Mouse (Mus musculus) adrenal gland, adult 18-20 months (tissue): ENCODE measurements around the gene Wwox. TPM values are rescaled to one million over a fixed set of nuclear protein-coding genes. Genes with fewer than 3 reads are reported as not detected.

Source experiments
- DNase-seq, 2 experiments: peaks; one replicate each; pipeline ENCODE4 v3.0.0; 2021 to 2022; ENCODE audit warnings: low spot score in 2 of 2
- total RNA-seq, 2 experiments: library from RNA; stranded (reverse); gene quantifications; 1 replicate in 1 of 2; 2 replicates in 1 of 2; pipeline ENCODE4 v1.2.3; 2021

Gene Wwox
- total RNA-seq, 2 experiments from 2014 or later = 26.9 to 27.0 TPM

GRCm38 (mm10) chr8:114885026-114885592, 445.7 kb downstream of the Wwox start:
- DNase-seq = no peak

GRCm38 (mm10) chr8:114888388-114888787, 448.9 kb downstream of the Wwox start:
- DNase-seq = no peak

GRCm38 (mm10) chr8:114889578-114890374, 450.3 kb downstream of the Wwox start:
- DNase-seq = no peak

GRCm38 (mm10) chr8:114890478-114890877, 451.0 kb downstream of the Wwox start:
- DNase-seq = no peak

GRCm38 (mm10) chr8:114891252-114891651, 451.8 kb downstream of the Wwox start:
- no peak for DNase-seq

- no peak for DNase-seq
Observed at GRCm38 (mm10) chr8:114897432-114897831, 458.0 kb downstream of the Wwox start.

GRCm38 (mm10) chr8:114899157-114899556, 459.7 kb downstream of the Wwox start:
- no peak for DNase-seq

GRCm38 (mm10) chr8:114902584-114902983, 463.1 kb downstream of the Wwox start:
- DNase-seq = no peak

- no peak for DNase-seq
Observed at GRCm38 (mm10) chr8:114908086-114908485, 468.6 kb downstream of the Wwox start.

GRCm38 (mm10) chr8:114908589-114908988, 469.1 kb downstream of the Wwox start:
- no peak for DNase-seq

- no peak for DNase-seq
Observed at GRCm38 (mm10) chr8:114909146-114909545, 469.7 kb downstream of the Wwox start.

- DNase-seq = no peak
Observed at GRCm38 (mm10) chr8:114911031-114911580, 471.7 kb downstream of the Wwox start.

GRCm38 (mm10) chr8:114923629-114924028, 484.2 kb downstream of the Wwox start:
- no peak for DNase-seq

- no peak for DNase-seq
Observed at GRCm38 (mm10) chr8:114927412-114927811, 488.0 kb downstream of the Wwox start.

GRCm38 (mm10) chr8:114927917-114928316, 488.5 kb downstream of the Wwox start:
- DNase-seq = no peak

GRCm38 (mm10) chr8:114929597-114929996, 490.1 kb downstream of the Wwox start:
- no peak for DNase-seq

GRCm38 (mm10) chr8:114932071-114932630, 492.7 kb downstream of the Wwox start:
- no peak for DNase-seq

- DNase-seq = no peak
Observed at GRCm38 (mm10) chr8:114933248-114933647, 493.8 kb downstream of the Wwox start.

GRCm38 (mm10) chr8:114936887-114937286, 497.4 kb downstream of the Wwox start:
- no peak for DNase-seq

- DNase-seq = no peak
Observed at GRCm38 (mm10) chr8:114939338-114939737, 499.9 kb downstream of the Wwox start.

- DNase-seq = no peak
Observed at GRCm38 (mm10) chr8:114941096-114941495, 501.6 kb downstream of the Wwox start.

GRCm38 (mm10) chr8:114941644-114942043, 502.2 kb downstream of the Wwox start:
- no peak for DNase-seq
